Mouse (Mus musculus) kidney, adult 2 months (tissue): Measurements from ENCODE around the gene Hist2h2aa1. TPM values are rescaled to one million over a fixed set of nuclear protein-coding genes. Genes with fewer than 3 reads are reported as not detected.
"Not testable (repeated sequence)": the region's sequence is repeated elsewhere in the genome, so short reads cannot be mapped to it uniquely, and the experiment has no call there.

Experiments
- DNase-seq: peaks from one replicate; pipeline ENCODE4 v3.0.0; 2021
- H3K27ac ChIP-seq: fragments of 200-500 bp; 2 replicates; pipeline ENCODE4 v1.5.1; 2012; ENCODE audit warnings: low read depth, low read length, control low read depth, inconsistent platforms; ENCODE audit not compliant: insufficient read depth
- H3K27me3 ChIP-seq: fragments of 200-500 bp; replicated peaks from 2 replicates; pipeline ENCODE4 v1.6.1; 2012; ENCODE audit warnings: mild to moderate bottlenecking, moderate library complexity, low read length, inconsistent platforms; ENCODE audit not compliant: control insufficient read depth, insufficient read depth
- H3K36me3 ChIP-seq: fragments of 200-500 bp; 2 replicates; pipeline ENCODE4 v1.6.1; 2012; ENCODE audit warnings: mild to moderate bottlenecking, moderate library complexity, low read length, inconsistent platforms; ENCODE audit not compliant: control insufficient read depth, insufficient read depth
- H3K4me1 ChIP-seq: fragments of 200-500 bp; 2 replicates; pipeline ENCODE4 v1.6.1; 2011; ENCODE audit warnings: low read length; ENCODE audit not compliant: control insufficient read depth, insufficient read depth
- H3K4me3 ChIP-seq: fragments of 200-500 bp; 2 replicates; pipeline ENCODE4 v1.5.1; 2011; ENCODE audit warnings: mild to moderate bottlenecking, low read depth, low read length, control low read depth; ENCODE audit not compliant: insufficient read depth
- CTCF ChIP-seq: fragments of 200-500 bp; conservative IDR thresholded peaks from 2 replicates; pipeline ENCODE4 v1.5.1; 2011; ENCODE audit warnings: low read depth, mild to moderate bottlenecking, control low read depth, low read length, moderate library complexity, mixed read lengths; ENCODE audit not compliant: insufficient read depth, insufficient read length
- POLR2A ChIP-seq: fragments of 200-500 bp; IDR thresholded peaks from one replicate; pipeline ENCODE4 v1.6.1; 2011; ENCODE audit warnings: low read depth, low read length, control low read depth
- WGBS: fragments of 180-500 bp; shearing (Covaris S2); methylation state at CpG from one replicate; pipeline ENCODE4 v1.1.7; 2018; 5-methylcytosine and 5-hydroxymethylcytosine counted together
- polyA plus RNA-seq: library from polyadenylated mRNA; depleted of rRNA; stranded (reverse); fragments of >200 nt; gene quantifications from 2 replicates; pipeline ENCODE4 v1.2.3, GENCODE M21; 2012

Gene Hist2h2aa1
- polyA plus RNA-seq, 1 experiment, result 285 TPM

DNA sequence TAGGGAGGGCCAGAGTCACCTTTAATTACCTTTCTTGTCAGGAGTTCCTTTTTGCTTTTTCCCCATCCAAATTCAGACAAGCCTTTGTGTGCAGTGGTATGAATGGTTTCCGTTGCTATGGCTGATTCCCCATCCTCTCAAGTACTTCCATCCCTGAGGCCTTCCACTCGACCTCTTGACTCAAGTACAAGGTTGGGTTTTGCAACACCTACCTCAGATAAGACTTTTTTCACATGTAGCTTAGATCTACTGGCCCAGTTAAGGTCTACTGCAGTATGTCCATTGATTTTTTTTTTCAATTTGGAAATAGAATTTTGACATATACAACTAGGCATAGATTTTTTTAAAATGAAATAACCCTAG lies 13.6 kb upstream of the Hist2h2aa1 start:
- no peaks in the 10 kb centered on the region for H3K4me1 ChIP-seq
- H3K4me3 ChIP-seq, result no peak overlapping the region
- WGBS, result 70% methylated on average over 2 of the region's 2 CpGs
- H3K27me3 ChIP-seq, result no peaks in the 10 kb centered on the region
- H3K27ac ChIP-seq, result no peak overlapping the region
- DNase-seq, result no peak
- H3K36me3 ChIP-seq, result no peaks in the 10 kb centered on the region
- TF ChIP-seq CTCF, result no peak
- no peak for TF ChIP-seq POLR2A

DNA sequence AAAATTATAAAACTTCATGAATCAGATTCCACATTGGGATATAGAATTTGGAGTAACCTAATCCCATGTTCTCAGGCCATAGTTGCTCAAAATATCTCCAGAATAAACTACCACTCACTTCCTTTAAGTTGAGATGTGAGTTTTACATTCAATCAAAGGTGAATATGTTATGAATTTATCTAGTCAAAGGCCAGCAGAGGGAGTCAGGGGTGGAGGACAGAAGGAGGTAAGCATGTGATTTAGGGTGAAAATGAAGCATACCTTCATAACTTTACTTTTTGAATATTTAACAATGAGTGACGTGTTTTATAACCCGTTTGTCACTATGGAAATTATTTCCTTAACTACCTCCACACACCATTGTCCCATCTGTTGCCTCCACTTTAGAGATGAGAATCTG lies 10.4 kb upstream of the Hist2h2aa1 start:
- Histone ChIP-seq H3K4me3 (no peak overlapping the region), H3K36me3 (no peaks in the 10 kb centered on the region), H3K4me1 (no peaks in the 10 kb centered on the region; the same call in 1 of the 2 replicates), H3K27me3 (no peaks in the 10 kb centered on the region), H3K27ac (no peak overlapping the region)
- no peak for DNase-seq
- 95% methylated on average over 2 of the region's 2 CpGs for WGBS
- no peak for TF ChIP-seq CTCF

DNA sequence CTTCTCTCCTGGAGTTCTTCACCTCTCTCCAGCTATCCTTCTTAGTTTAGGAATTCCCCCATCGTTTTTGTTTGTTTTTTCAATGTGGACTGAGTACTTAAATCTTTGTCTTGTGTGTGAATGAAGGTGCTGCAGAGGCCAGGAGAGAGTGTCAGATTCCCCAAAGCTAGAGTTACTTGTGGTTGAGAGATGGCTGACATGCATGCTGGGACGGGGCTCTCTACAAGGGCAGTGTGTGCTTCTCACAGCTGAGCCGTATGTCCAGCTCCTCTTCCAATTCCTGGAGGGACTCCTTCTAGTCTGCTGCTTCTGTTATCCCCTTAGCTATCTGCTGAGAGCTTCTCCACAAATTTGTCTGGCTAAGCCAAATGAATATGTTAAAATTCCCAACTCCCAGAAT lies 9.5 kb upstream of the Hist2h2aa1 start:
- no peak overlapping the region for H3K4me3 ChIP-seq
- WGBS, result 65% methylated on average over 3 of the region's 3 CpGs
- no peak for DNase-seq
- TF ChIP-seq POLR2A (no peak), CTCF (no peak)
- peaks cover 1% of the 10 kb centered on the region; the same call in 1 of the 2 replicates for H3K4me1 ChIP-seq
- no peak overlapping the region for H3K27ac ChIP-seq
- H3K36me3 ChIP-seq, result no peaks in the 10 kb centered on the region
- no peaks in the 10 kb centered on the region for H3K27me3 ChIP-seq

DNA sequence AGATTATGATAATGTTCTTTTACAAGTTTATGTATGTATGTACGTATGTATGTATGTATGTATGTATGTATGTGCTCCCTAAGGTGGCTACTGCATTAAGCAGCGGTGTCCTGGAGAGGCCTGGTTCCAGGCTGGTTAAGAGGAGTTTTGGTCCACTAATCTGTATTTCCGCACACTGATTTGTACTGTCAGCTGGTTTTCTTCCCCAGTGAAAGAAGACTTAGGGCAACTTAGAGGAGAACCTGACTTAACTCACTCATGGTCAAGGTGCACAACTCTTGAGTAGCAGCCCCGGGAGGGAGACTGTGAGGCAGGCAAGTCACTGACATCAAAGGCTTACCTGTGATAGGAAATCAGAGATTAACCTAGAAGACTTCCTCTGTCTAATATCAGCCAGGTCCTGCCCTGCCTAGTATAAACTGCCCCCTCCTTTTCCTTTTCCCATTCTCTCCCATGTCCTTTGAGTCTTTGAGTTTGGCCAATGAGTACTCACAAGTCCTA lies 8.4 kb upstream of the Hist2h2aa1 start:
- no peak overlapping the region for H3K4me3 ChIP-seq
- WGBS, result 70% methylated on average over 4 of the region's 4 CpGs
- no peak for TF ChIP-seq POLR2A
- no peak for TF ChIP-seq CTCF
- no peaks in the 10 kb centered on the region for H3K27me3 ChIP-seq
- H3K27ac ChIP-seq, result no peak overlapping the region
- H3K36me3 ChIP-seq, result no peaks in the 10 kb centered on the region
- H3K4me1 ChIP-seq, result peaks cover 3% of the 10 kb centered on the region; the same call in 1 of the 2 replicates
- DNase-seq, result no peak

DNA sequence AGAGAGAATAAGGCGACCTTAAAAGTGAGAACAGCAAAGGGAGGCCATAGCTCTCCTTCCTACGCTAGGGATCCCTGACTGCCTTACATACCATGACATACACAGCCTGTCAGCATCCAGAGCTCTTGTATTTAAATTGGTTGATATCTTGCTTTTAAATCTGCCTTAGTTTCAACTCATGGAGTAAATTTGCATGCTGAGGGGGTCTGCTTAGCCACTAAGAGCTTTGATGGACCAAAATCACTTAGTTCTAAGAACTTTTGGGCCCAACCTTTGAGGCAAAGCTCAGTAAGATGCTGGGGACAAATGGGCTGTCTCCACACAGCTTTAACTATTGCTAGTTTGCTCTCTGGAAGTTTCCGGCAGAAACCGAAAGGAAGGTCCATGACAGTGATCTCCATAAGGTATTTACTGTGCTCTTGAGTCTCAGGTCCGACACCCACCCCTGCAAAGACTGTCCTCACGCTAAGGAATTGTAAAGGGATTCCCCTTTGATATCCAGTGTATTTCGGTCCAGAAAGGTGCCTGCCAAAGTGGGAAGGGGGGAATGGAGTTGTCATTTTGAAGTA lies 7.9 kb upstream of the Hist2h2aa1 start:
- Histone ChIP-seq H3K36me3 (no peaks in the 10 kb centered on the region), H3K4me1 (peaks cover 3% of the 10 kb centered on the region; the same call in 1 of the 2 replicates), H3K4me3 (no peak overlapping the region), H3K27ac (no peak overlapping the region), H3K27me3 (no peaks in the 10 kb centered on the region)
- 79% methylated on average over 7 of the region's 7 CpGs for WGBS
- no peak for TF ChIP-seq CTCF
- no peak for TF ChIP-seq POLR2A
- no peak for DNase-seq

DNA sequence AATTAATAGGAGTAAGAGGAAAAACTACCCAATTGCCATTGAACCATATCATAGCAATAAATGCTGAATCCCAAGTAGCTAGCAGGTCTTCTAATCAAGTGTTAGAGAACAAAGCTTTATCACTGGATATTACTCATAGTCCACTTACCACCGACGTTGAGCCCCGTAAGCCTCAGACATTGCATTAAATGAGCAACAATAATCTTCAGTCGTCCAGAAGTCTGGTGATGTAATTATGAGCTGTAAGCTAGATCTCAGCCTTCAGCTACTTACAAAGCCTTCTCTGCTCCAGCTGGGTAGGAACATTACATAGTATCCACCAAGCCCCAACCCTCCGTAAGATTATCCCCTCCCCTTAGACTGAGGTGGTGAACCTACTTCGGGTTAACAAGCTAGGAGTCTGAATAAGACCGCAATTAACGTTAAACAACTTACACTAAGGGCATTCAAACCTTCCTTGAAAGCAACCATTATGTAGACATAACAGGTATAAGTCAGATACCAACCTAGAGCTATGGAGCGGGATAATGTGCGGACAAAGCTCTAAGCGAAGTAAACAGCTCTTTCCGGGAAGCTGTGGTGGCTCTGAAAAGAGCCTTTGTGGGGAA lies 7.3 kb upstream of the Hist2h2aa1 start:
- Histone ChIP-seq H3K27me3 (no peaks in the 10 kb centered on the region), H3K27ac (no peak overlapping the region), H3K36me3 (no peaks in the 10 kb centered on the region), H3K4me1 (peaks cover 3% of the 10 kb centered on the region; the same call in 1 of the 2 replicates), H3K4me3 (no peak overlapping the region)
- 24% methylated on average over 12 of the region's 12 CpGs for WGBS
- TF ChIP-seq POLR2A (no peak), CTCF (no peak)
- DNase-seq, result no peak

DNA sequence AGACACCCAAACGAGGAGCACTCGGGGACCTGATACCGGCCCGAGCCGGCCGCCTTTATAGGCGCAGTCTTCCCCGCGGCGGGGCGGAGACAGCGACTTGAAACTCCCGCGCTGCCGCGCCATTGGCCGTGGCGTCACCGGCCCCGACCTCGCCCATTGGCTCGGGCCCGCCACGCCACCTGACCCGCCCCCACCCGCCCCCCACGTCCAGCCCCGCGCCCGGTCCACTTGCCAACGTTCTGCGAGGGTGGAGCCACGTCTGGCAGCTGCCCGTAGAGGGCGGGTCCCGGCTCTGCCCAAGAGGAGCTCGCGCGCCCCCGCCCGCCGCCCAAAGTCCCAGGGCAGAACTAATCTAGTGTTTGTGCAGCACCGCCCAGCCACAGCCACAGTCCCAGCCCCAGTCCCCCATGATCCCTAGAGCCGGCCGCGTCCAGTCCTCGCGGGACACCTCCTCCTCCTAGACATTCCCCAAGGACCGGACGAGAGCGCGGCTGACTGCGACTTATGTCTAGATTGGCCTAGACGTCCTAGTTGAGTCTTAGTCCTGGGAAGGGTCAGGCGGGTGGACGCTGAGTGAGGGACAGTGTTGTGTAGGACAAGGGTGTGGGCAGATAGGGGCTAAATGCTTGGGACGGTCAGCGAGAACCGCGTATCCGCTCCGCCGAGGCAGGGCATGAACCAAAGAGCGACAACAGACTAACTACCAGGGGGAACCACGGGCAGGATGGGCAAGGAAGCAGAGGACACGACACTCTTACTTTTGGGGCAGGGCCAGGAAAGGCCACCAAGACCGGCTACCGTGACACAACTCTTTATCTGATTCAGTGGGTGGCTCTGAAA lies 6.1 kb upstream of the Hist2h2aa1 start, which contains the start of gene Hist2h3c2:
TSS of gene Hist2h3c2 (minus strand) at position 174 of the 840 bp plus-strand sequence.
- Histone ChIP-seq H3K27ac (peak within 1 kb of the TSS; percentile 86), H3K4me3 (peak within 1 kb of the TSS; percentile 65)
- not testable (repeated sequence) for H3K4me1 ChIP-seq, H3K36me3 ChIP-seq, H3K27me3 ChIP-seq
- peak; percentile 73 for DNase-seq
- WGBS, result 3% methylated on average over 22 of the region's 68 CpGs
